Mouse (Mus musculus) G1E (cell line): Measurements from ENCODE around the gene Tmco4.

Experiments used
- CTCF ChIP-seq: IDR thresholded peaks from 2 replicates; pipeline ENCODE4 v1.5.1; 2012; ENCODE audit warnings: low read depth, low read length, inconsistent platforms, mixed read lengths
- TAL1 ChIP-seq: conservative IDR thresholded peaks from 2 replicates; pipeline ENCODE4 v1.6.1; 2012; ENCODE audit warnings: low read depth, low read length, inconsistent platforms, mixed read lengths

GRCm38 (mm10) chr4:139001026-139001425 lies 28.3 kb downstream of the Tmco4 start:
- no peak for TF ChIP-seq CTCF
- TF ChIP-seq TAL1, result no peak
